In genomic region chr3:126771541-126771940, GRCm38 (mm10) we compare ENCODE assay signal across 8 mouse cellular contexts.
DNase-seq lines count a peak whose midpoint lies in the region; ATAC-seq and TF ChIP-seq lines count a peak whose summit lies in the region.

No protein-coding gene starts in this region.

- H3K36me3 ChIP-seq in hindbrain, embryonic 15.5 days: no peaks in the 10 kb centered on the region

- 28% methylated on average over 6 of the region's 6 CpGs for WGBS in hindbrain, embryonic 15.5 days

- no peak overlapping the region for H3K27ac ChIP-seq in hindbrain, embryonic 15.5 days (replicated peaks)

- no peaks in the 10 kb centered on the region for H3K27me3 ChIP-seq in Patski
- no peaks in the 10 kb centered on the region for H3K27me3 ChIP-seq in hindbrain, embryonic 15.5 days

- ATAC-seq in Patski: peak; percentile 98
- ATAC-seq in hindbrain, embryonic 15.5 days (ENCODE audit: low FRiP score, low read depth): peak; percentile 81; the same call in 1 of the 2 replicates

- CTCF ChIA-PET in Patski (lab: Charles Lee): interaction anchor here (0.6 to 4.6 kb wide), 51 partner anchors 9 to 929 kb away, joined by 3 to 41 read pairs (median 4); partner anchors contain the start of gene Camk2d

- DNase-seq in Patski (ENCODE audit: low read depth, low spot score): peak; percentile 80
- peak; percentile 89 to 90 for DNase-seq in cerebellum, postnatal 14 days
- DNase-seq in frontal cortex, postnatal 25 days (ENCODE audit: low spot score in 2 of 2): peak; percentile 43 to 56
- peak; percentile 52 to 59 for DNase-seq in layer of hippocampus, postnatal 36 days
- peak; percentile 89 for DNase-seq in lung, postnatal 25 days (ENCODE audit: low spot score)
- DNase-seq in retina, postnatal 7 days (ENCODE audit: low read depth, low spot score): peak; percentile 69
- DNase-seq in urinary bladder, adult 18-20 months (ENCODE audit: low spot score in 2 of 2): peak; percentile 58 to 68

- POLR2A ChIA-PET in Patski (lab: Charles Lee): interaction anchor here (2.8 kb wide), 1 partner anchor 174 kb away, joined by 10 read pairs; no protein-coding TSS in a partner anchor

- no peaks in the 10 kb centered on the region for H3K9me3 ChIP-seq in hindbrain, embryonic 15.5 days

- TF ChIP-seq CTCF in Patski (IDR thresholded peaks at IDR 0.05): peak; percentile 99

- no peak overlapping the region for H3K4me3 ChIP-seq in hindbrain, embryonic 15.5 days

- no peak overlapping the region for H3K9ac ChIP-seq in hindbrain, embryonic 15.5 days

- H3K4me1 ChIP-seq in hindbrain, embryonic 15.5 days (replicated peaks): no peaks in the 10 kb centered on the region

- in situ Hi-C loops in Patski (cut with MboI; ENCODE audit: low pct_unique_long_range_greater_than_20kb): loop anchor here (5.0 to 10.0 kb wide), 3 partner anchors 174 to 917 kb away; partner anchors contain the start of gene Camk2d

- H3K4me2 ChIP-seq in hindbrain, embryonic 15.5 days: no peak overlapping the region
